Mouse (Mus musculus) gastrocnemius, postnatal 14 days (tissue): ENCODE data around the gene Olfr94. TPM values are rescaled to one million over a fixed set of nuclear protein-coding genes. Genes with fewer than 3 reads are reported as not detected.
"Not testable (repeated sequence)": the region's sequence is repeated elsewhere in the genome, so short reads cannot be mapped to it uniquely, and the experiment has no call there.

Experiments used
- DNase-seq: peaks from one replicate; pipeline ENCODE4 v3.0.0; 2021; ENCODE audit warnings: mixed read lengths
- intact Hi-C: fragments of 180-260 bp; cut with DNase I; formaldehyde crosslinking; loops from one replicate; pipeline ENCODE4 v1.15.1; 2025; ENCODE audit warnings: low total_unique reads
- long read RNA-seq, 2 experiments: library from polyadenylated mRNA; stranded (forward); transcript quantifications; one replicate each; pipeline ENCODE4 v2.0.0; 2021
- total RNA-seq, 2 experiments: library from RNA; stranded (reverse); gene quantifications; 2 replicates each; pipeline ENCODE4 v1.2.3; 2021

The Olfr94 gene
- total RNA-seq = not detected
- long read RNA-seq, experiment 1 = 0 reads
- long read RNA-seq, experiment 2 = 0 reads

DNA sequence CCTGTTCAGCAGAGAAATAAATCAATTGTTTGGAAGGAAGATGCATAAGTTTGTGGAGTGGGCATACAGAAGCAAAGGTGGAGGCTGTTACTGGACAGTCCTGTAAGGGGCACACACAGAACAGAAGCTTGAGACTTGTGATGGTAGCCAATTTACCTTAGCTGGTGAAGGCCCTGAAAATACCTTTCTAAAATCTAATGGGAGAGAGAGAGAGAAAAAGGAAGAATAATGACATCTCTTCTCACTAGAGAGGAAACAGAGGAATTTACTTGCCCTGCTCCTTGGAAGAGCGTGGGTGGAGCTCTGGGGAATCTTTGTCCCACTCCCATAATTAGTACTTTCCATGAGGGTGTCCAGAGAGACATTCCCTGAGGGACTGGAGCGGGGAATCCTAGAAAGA is at the start of gene Olfr94:
Olfr94 (minus strand) TSS at position 101 of the 400 bp plus-strand sequence.
- no peak for DNase-seq
- intact Hi-C loops = loop anchor here (5.0 kb wide), 1 partner anchor 114 kb away; the partner anchor contains the start of gene Olfr90

DNA sequence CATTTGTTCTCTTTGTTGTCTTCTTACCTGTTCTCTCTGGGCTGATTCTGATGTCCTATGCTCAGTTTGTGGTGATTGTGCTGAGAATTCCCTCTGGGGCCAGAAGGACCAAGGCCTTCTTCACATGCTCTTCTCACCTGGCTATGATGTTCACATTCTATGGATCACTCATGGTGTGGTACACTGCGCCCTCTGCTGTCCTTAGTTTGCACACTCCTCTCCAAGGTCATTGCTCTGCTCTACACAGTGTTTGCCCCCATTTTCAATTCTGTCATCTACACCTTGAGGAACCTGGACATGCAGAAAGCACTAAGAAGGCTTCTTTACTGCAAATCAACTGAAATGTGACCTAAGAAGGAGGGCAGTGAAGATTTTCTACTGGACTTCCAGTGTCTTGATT is 49.8 kb upstream of the Olfr94 start:
- intact Hi-C loops = no loop called here
- DNase-seq = no peak

DNA sequence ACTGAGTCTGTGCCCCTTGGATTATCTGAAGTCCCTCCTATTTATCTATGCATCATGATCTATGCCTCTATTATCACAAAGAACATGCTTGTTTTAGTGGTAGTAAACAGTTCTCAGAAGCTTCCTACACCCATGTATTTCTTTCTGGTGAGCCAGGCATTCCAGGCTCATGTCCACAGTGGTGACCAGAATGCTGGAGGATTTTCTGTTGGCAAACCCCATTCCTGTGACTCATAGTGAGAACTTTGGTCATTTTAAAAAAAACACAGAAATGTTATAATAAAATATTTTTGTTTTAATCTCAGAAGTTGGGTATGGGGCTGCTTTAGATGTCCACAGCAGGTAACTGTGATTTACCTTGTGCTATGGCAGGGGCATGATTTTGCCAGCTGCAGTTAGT is 48.7 kb upstream of the Olfr94 start:
- intact Hi-C loops = no loop called here
- no peak for DNase-seq

DNA sequence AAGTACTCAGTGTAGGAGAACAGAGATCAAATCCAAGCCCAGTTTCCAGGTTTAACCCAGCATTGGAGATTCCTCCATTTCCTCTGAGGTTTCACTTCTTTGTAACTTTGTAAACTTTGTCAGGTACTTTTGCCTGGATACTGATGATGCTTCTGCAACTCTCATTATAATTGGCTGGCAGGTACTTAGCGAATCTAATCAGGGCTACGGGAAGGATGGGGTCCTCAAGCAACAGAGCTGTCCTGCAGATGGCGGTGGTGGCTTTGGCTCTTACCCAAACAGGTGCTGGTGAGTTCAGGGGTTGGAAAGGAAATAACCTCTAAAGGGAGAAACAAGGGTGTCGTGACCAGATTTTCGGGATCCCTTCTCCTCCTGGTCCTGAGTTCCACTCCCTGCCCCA is 45.9 kb upstream of the Olfr94 start:
- intact Hi-C loops = no loop called here
- DNase-seq = no peak

GRCm38 (mm10) chr17:37242198-37242597 is 41.4 kb upstream of the Olfr94 start:
- intact Hi-C loops = no loop called here
- DNase-seq = no peak

- DNase-seq, intact Hi-C loops: not testable (repeated sequence)
These were observed 36.4 kb upstream of the Olfr94 start, which contains the start of gene Olfr97 for GRCm38 (mm10) chr17:37237230-37237629. TSS of gene Olfr97 (minus strand) at chr17:37237330.

DNA sequence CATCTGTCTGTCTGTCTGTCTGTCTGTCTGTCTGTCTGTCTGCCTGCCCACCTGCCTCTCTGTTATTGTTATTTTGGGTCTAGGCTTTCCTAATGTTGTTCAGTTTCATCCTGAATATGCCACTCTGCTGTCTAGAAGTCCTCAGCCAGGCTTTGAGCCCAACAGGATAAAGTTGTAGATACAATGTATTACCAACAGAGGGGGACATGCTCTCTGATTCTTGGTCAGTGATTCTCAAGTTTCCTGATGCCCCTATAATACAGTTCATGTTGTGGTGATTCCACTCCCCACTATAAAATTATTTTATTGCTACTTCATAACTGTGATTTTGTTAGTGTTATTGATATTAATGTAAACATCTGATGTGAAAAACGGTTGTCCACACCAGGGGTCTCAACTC is 21.1 kb upstream of the Olfr94 start:
- DNase-seq = no peak
- intact Hi-C loops = no loop called here

DNA sequence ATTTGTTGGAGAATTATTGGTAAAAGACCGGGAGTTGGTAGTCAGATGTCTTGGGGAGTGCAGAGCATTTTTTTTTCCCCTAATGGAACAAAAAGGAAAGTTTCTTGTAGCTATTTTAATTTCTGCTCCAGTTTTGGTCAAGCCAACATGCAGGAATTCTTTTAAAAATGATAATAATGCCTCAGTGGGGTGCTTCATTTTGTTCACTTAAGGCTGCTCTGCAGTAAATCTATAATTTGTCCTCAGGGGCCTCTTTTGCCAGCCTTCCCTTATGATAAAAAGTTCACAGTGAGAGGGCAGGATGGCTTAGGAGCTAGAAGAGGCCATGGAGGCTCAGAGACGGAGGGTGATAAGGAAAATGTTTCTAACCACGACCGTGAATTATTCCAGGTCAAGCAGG is 19.1 kb upstream of the Olfr94 start, which contains the start of gene Olfr96:
Olfr96 (plus strand) TSS at position 301 of the 400 bp plus-strand sequence.
- DNase-seq = no peak
- intact Hi-C loops = no loop called here

- intact Hi-C loops = no loop called here
- DNase-seq = peak; percentile 48
These were observed 17.7 kb upstream of the Olfr94 start for GRCm38 (mm10) chr17:37218486-37218885.

GRCm38 (mm10) chr17:37213018-37213417 is 12.2 kb upstream of the Olfr94 start, which contains the start of gene Olfr95:
TSS of gene Olfr95 (minus strand) at chr17:37213118.
- DNase-seq = no peak
- intact Hi-C loops = no loop called here

GRCm38 (mm10) chr17:37210884-37211768 is 10.3 kb upstream of the Olfr94 start:
- DNase-seq = no peak
- intact Hi-C loops = no loop called here

GRCm38 (mm10) chr17:37203917-37204236 is 3.1 kb upstream of the Olfr94 start:
- intact Hi-C loops = loop anchor here (5.0 kb wide), 1 partner anchor 117 kb away; the partner anchor contains the start of gene Olfr90
- DNase-seq = no peak

- intact Hi-C loops = loop anchor here (5.0 kb wide), 1 partner anchor 116 kb away; the partner anchor contains the start of gene Olfr90
These were observed 2.6 kb upstream of the Olfr94 start for GRCm38 (mm10) chr17:37203206-37203916.

GRCm38 (mm10) chr17:37196845-37197724 is 3.7 kb downstream of the Olfr94 start:
- peak; percentile 12 for DNase-seq

More at GRCm38 (mm10) chr17:37203206-37203916, 2.6 kb upstream of the Olfr94 start:
- DNase-seq = peak; percentile 65

GRCm38 (mm10) chr17:37194782-37195181 is 6.0 kb downstream of the Olfr94 start:
- no peak for DNase-seq
- intact Hi-C loops = no loop called here

More at GRCm38 (mm10) chr17:37196845-37197724, 3.7 kb downstream of the Olfr94 start:
- intact Hi-C loops = no loop called here

DNA sequence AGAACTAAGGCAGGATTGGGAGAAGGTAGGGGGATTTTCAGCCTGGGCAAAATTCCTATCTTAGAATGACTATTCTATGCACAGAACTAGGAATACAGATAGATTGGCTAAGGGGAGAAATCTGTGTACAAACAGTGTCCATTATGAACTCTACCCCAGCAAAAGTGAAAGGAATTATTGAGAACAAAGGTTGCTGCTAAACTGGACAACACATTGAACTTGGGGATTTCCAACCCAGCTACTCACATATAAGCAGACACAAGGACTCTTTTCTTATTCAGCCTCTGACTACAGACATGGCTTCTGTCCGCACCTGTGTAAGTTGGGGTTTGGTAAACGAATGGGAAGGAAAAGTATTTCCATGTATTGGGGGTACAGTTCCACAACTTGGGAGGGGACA is 7.1 kb downstream of the Olfr94 start, which contains the start of gene Ubd:
Ubd (plus strand) TSS at position 237 of the 400 bp plus-strand sequence.
- intact Hi-C loops = no loop called here
- DNase-seq = no peak

- intact Hi-C loops = no loop called here
- DNase-seq = no peak
These were observed 7.8 kb downstream of the Olfr94 start for GRCm38 (mm10) chr17:37193032-37193431.

GRCm38 (mm10) chr17:37190711-37191110 is 10.1 kb downstream of the Olfr94 start:
- intact Hi-C loops = no loop called here
- no peak for DNase-seq

DNA sequence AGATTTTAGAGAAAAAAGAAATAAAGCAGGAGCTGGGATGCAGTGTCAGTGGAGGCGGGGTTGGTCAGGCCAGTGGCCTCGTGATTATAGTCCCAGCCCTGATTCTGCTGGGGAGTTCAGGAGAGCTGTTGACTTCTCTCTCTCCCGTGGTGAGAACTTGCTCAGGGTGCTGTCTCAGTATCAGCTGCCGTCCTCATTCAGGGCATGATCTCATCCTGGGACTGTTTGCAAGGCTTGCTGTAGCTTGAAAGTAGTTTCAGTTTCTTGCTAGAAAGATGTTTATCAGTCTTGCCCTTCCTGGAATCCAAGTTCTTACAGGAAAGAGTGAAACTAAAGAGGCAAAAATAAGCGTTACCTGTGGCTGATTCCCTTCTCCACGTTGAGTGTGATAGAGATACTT is 15.3 kb downstream of the Olfr94 start:
- intact Hi-C loops = no loop called here
- no peak for DNase-seq
